Mouse (Mus musculus) forebrain, embryonic 11.5 days (tissue): ENCODE measurements around the gene Creb3l1. TPM values are rescaled to one million over a fixed set of nuclear protein-coding genes. Genes with fewer than 3 reads are reported as not detected.

Experiments
- ATAC-seq: fragments of 200-750 bp; cut with Nextera tagmentation; replicated peaks from 2 replicates; pipeline ENCODE4 v1.8.0; 2017; ENCODE audit warnings: moderate TSS enrichment; ENCODE audit not compliant: low FRiP score
- DNase-seq: peaks from one replicate; pipeline ENCODE4 v3.0.0-alpha.2; 2017; ENCODE audit warnings: low spot score
- H3K27ac ChIP-seq: fragments of 300-500 bp; sonication (generic); 2 replicates; pipeline ENCODE4 v1.5.1; 2014; ENCODE audit warnings: low read depth, low read length
- H3K27me3 ChIP-seq: fragments of 300-500 bp; sonication (generic); 2 replicates; pipeline ENCODE4 v1.6.1; 2014; ENCODE audit warnings: mild to moderate bottlenecking, low read length, mixed read lengths; ENCODE audit not compliant: control insufficient read depth, insufficient read depth
- H3K36me3 ChIP-seq: fragments of 300-500 bp; sonication (generic); 2 replicates; pipeline ENCODE4 v1.6.1; 2014; ENCODE audit warnings: mild to moderate bottlenecking, low read length, moderate library complexity, mixed read lengths; ENCODE audit not compliant: control insufficient read depth, insufficient read depth
- H3K4me1 ChIP-seq: fragments of 300-500 bp; sonication (generic); replicated peaks from 2 replicates; pipeline ENCODE4 v1.6.1; 2014; ENCODE audit warnings: low read length, mixed read lengths; ENCODE audit not compliant: control insufficient read depth, insufficient read depth
- H3K4me2 ChIP-seq: fragments of 300-500 bp; sonication (generic); 2 replicates; pipeline ENCODE4 v1.6.1; 2014; ENCODE audit warnings: low read depth, mild to moderate bottlenecking, low read length, moderate library complexity, mixed read lengths; ENCODE audit not compliant: severe bottlenecking
- H3K4me3 ChIP-seq: fragments of 300-500 bp; sonication (generic); 2 replicates; pipeline ENCODE4 v1.5.1; 2014; ENCODE audit warnings: low read depth, low read length
- H3K9ac ChIP-seq: fragments of 300-500 bp; sonication (generic); 2 replicates; pipeline ENCODE4 v1.6.1; 2014; ENCODE audit warnings: low read length
- H3K9me3 ChIP-seq: fragments of 300-500 bp; sonication (generic); 2 replicates; pipeline ENCODE4 v1.6.1; 2016; ENCODE audit warnings: low read length, mixed read lengths; ENCODE audit not compliant: control insufficient read depth
- WGBS: fragments of 180-500 bp; shearing (Covaris S2); extraction: QIAGEN DNeasy Blood & Tissue Kit; methylation state at CpG from one replicate; pipeline ENCODE4 v1.1.7; 2014; 5-methylcytosine and 5-hydroxymethylcytosine counted together
- polyA plus RNA-seq: library from polyadenylated mRNA; unstranded; fragments of >200 nt; fragmentation: Nextera tagmentation; extraction: Ambion mirVana; gene quantifications from 2 replicates; pipeline ENCODE4 v1.2.1, GENCODE M21; 2014

The Creb3l1 gene
- polyA plus RNA-seq, 1 experiment from 2014 or later, result 1.7 TPM

DNA sequence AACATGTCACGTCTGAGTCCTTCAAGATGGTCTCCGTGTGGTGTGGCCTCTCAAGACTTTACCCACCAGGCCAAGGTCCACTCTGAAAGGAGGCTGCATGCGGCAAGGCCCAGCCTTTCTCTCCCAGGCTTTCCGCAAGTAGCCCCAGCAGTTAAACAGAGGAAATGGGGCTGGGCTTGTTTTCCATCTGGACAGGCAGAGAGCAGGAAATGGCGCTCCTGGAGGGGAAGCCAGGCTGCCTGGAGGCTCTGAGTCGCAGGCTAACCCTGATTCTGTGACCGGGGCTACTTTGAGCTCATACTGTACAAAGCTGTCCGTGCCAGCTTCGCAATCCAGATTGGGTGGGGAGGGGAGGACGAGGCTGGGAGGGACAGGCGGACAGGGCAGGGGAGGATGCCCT lies 56.3 kb downstream of the Creb3l1 start:
- Histone ChIP-seq H3K4me1 (peaks cover 5% of the 10 kb centered on the region), H3K27me3 (peaks cover 2% of the 10 kb centered on the region; the same call in 1 of the 2 replicates), H3K36me3 (no peaks in the 10 kb centered on the region), H3K4me3 (no peak overlapping the region), H3K9me3 (no peaks in the 10 kb centered on the region), H3K27ac (no peak overlapping the region), H3K9ac (no peak overlapping the region), H3K4me2 (no peak overlapping the region)
- no peak for DNase-seq
- no peak for ATAC-seq
- WGBS, result 66% methylated on average over 11 of the region's 11 CpGs

DNA sequence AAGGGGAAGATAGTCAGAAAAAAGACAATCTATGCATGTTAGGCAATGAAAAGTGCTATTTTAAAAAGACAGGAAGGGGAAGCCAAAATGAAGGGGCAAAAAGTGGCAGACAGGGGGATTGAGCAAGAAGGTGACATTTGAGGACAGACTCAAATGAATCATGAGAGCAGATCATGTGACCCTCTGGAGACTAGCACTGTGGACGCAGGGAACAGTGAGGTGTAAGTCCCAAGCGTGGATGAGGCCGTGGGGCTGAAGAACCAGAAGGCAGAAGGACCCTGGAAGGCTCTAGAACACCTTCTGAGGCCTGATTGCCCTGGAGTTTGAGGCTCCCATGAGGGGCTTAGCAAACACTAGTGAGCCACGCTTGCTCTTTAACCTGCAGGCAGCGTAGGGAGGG lies 57.9 kb downstream of the Creb3l1 start:
- WGBS, result 91% methylated on average over 5 of the region's 5 CpGs
- DNase-seq, result no peak

DNA sequence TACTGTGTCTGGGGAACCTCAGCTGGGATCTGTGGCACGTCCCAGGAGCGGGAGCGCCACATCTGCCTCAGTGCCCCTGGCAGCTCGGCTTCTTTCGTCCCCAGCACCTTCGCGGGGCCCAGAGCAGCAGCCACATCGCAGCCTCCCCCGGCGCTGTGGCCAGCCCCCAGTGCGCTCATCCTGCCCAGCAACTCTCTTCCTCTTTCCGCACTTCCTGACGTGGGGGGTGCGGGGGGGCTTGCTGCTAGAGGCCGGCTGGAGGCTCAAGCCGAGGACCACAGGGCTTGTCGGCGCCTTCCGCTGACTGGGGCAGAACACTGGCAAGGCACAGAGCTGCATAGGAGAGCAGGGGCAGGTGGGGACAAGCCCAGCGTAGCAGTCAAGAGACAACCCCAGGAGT lies 58.9 kb downstream of the Creb3l1 start:
- ATAC-seq (no peak), DNase-seq (peak; percentile 57)
- 17% methylated on average over 20 of the region's 20 CpGs for WGBS
- no peak overlapping the region for H3K9ac ChIP-seq
- no peaks in the 10 kb centered on the region for H3K36me3 ChIP-seq
- no peak overlapping the region for H3K27ac ChIP-seq
- no peak overlapping the region for H3K4me2 ChIP-seq
- H3K9me3 ChIP-seq, result no peaks in the 10 kb centered on the region
- peaks cover 12% of the 10 kb centered on the region for H3K4me1 ChIP-seq
- no peaks in the 10 kb centered on the region; the same call in 1 of the 2 replicates for H3K27me3 ChIP-seq
- H3K4me3 ChIP-seq, result no peak overlapping the region

More for the DNA sequence above, 57.9 kb downstream of the Creb3l1 start:
- Histone ChIP-seq H3K27me3 (no peaks in the 10 kb centered on the region; the same call in 1 of the 2 replicates), H3K9me3 (no peaks in the 10 kb centered on the region), H3K36me3 (no peaks in the 10 kb centered on the region), H3K4me1 (peaks cover 13% of the 10 kb centered on the region), H3K27ac (no peak overlapping the region), H3K4me2 (no peak overlapping the region), H3K9ac (no peak overlapping the region), H3K4me3 (no peak overlapping the region)
- no peak for ATAC-seq

DNA sequence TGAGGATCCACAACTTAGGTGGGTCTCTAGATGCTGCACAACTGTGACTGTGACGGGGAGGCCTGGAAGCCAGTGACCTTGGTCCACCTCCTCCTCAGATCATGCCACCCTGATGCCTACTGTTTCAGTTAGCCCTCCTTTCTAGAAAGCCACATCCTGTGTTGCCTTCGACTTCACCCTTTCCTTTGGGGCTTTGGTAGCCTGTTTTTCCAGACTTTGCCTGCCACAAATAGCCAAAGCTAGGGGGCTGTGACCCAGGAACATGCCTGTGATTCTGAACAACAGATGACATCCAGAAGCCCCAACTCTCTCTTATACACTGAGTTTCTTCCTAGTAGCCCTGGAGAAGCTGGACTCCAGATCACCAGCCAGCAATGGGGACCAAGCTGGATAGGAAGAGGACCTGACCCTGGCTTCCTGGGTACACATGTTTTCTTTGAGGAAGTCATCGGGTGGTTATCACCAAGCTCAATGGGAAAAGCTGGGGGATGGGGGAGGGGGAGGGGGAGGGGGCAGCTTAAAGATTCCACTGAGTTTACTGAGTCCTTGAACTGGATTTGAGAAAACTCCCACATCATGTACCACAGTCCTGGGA lies 59.6 kb downstream of the Creb3l1 start:
- ATAC-seq (no peak), DNase-seq (no peak)
- Histone ChIP-seq H3K36me3 (no peaks in the 10 kb centered on the region), H3K27ac (no peak overlapping the region), H3K4me1 (peaks cover 12% of the 10 kb centered on the region), H3K4me2 (no peak overlapping the region), H3K27me3 (no peaks in the 10 kb centered on the region; the same call in 1 of the 2 replicates), H3K9ac (no peak overlapping the region), H3K9me3 (no peaks in the 10 kb centered on the region), H3K4me3 (no peak overlapping the region)
- WGBS, result 76% methylated on average over 3 of the region's 3 CpGs

DNA sequence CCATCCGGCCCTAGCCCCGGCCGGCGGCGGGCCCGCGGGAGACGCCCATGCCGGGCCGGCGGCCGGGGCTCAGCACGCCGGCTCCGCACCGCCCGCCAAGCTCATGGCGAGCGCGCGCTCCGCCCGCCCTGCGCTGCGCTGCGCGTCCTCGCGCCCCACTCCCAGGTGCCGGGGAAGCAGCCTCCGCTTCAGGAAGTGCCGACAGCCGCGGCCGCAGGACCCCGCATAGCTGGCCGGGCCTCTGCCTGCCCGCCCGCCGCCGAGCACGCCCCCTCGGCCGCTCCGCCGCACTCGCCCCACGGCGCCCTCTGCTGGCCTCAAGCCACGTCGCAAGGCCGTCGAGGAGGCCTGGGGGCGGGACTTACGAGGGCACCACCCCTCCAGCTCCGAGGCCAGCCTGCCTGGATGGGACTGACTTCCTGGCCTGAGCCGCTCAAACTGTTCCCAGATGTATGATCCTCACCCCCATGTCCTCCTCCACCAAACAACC lies 60.8 kb downstream of the Creb3l1 start:
- H3K9me3 ChIP-seq, result no peaks in the 10 kb centered on the region
- H3K27me3 ChIP-seq, result no peaks in the 10 kb centered on the region; the same call in 1 of the 2 replicates
- ATAC-seq (peak; percentile 95), DNase-seq (peak; percentile 98)
- H3K4me2 ChIP-seq, result peak overlapping the region; percentile 81
- no peaks in the 10 kb centered on the region for H3K36me3 ChIP-seq
- peak overlapping the region; percentile 83 for H3K4me3 ChIP-seq
- H3K9ac ChIP-seq, result peak overlapping the region; percentile 89
- WGBS, result 0% methylated on average over 38 of the region's 57 CpGs
- H3K27ac ChIP-seq, result 0 out of 2 replicates have a peak overlapping the region, but pooled peaks have one; percentile 12
- peaks cover 12% of the 10 kb centered on the region for H3K4me1 ChIP-seq

DNA sequence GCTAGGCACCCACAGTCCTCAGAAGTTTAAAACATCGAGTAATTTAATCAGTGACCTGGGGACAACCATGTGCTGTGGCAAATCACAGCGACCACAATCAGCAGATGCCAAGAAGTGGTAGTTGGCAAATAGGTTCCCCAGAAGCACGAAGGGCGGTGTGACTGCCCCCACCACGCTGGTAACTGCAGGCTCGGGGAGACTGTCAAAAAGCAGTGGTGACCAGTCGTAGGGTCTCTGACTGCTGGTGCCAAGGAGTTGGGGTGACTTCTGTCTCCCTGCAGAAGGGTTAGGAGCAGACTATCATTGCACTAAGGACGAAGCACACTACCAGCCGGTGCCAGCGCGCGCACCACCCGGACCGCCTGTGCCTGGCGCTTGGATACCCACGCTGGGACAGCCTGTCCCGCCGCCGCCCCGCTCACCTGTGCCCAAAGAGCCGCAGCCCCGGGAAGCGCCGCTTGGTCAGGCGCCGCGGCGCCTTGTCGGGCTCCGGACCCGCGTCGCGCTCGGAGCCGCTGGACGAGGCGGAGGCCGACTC lies 61.4 kb downstream of the Creb3l1 start:
- H3K9ac ChIP-seq, result peak overlapping the region; percentile 89
- no peaks in the 10 kb centered on the region for H3K27me3 ChIP-seq
- ATAC-seq, result no peak; the same call in 1 of the 2 replicates
- no peaks in the 10 kb centered on the region for H3K36me3 ChIP-seq
- peak overlapping the region; percentile 83 for H3K4me3 ChIP-seq
- WGBS, result under 1% methylated on average over 39 of the region's 39 CpGs
- peaks cover 12% of the 10 kb centered on the region for H3K4me1 ChIP-seq
- peak; percentile 77 for DNase-seq
- peak overlapping the region; percentile 81 for H3K4me2 ChIP-seq
- no peaks in the 10 kb centered on the region for H3K9me3 ChIP-seq
- H3K27ac ChIP-seq, result 0 out of 2 replicates have a peak overlapping the region, but pooled peaks have one; percentile 12

DNA sequence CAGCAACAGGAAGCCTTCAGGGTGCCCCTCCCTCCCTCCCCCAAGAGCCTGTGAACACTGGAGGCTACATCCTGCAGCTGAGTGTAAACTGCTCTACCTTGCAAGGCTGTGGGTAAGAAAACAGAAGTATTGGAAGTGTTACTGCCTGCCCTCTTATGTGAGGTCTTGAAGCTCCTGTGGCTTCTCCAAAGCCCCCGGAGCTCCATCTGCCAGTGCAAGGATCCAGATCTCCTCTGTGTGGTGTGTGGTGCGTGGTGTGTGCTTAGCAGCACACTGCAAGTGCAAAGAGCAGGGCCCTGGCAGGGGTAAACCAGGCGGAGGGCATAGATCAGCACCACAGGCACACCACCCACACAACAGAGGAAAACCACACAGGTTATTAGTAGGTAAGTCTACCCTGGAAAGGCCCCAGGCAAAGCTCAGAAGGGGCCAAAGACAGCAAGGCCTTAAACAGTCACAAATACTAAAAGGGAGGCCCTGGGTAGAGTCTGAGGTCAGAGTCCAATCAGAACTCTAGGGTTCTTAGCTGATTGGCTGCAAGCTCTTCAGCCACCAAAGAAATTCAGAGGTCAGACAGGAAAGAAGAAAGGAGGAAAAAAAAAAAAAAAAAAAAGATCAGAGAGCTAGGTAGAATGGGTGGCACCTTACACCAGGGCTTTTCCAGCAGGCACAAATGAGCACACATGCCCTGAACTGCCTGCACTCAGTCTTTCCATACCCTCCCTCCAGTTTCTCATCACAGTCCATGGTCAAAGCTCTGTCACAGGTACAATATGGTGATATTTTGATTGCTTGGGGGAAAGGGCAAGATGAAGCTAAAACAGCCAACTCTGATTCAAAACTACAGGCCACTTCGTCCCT lies 62.2 kb downstream of the Creb3l1 start:
- H3K27me3 ChIP-seq, result no peaks in the 10 kb centered on the region
- H3K9me3 ChIP-seq, result no peaks in the 10 kb centered on the region
- ATAC-seq (no peak), DNase-seq (no peak)
- H3K4me2 ChIP-seq, result peak overlapping the region; percentile 81
- H3K36me3 ChIP-seq, result no peaks in the 10 kb centered on the region
- peak overlapping the region; percentile 83 for H3K4me3 ChIP-seq
- no peak overlapping the region for H3K27ac ChIP-seq
- peaks cover 14% of the 10 kb centered on the region for H3K4me1 ChIP-seq
- WGBS, result 69% methylated on average over 4 of the region's 4 CpGs
- peak overlapping the region; percentile 89 for H3K9ac ChIP-seq

DNA sequence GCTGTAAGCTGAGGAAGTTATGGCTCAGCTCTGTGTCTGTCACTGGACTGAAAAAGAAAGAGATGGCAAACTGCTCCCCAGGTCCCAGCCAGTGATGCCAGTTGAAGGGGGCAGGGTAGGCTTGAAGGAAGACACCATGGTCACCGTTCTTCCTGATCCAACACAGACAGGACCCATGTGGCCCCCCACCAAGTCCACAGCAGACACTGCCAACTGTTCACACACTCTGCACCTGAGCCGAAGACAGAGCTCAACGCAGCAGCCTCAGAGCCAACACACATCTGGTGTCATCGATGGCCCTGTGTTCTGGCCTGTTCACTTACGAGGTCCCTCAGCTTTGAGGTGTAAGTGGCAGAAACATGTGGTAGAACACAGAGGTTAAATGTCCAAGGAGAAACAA lies 63.8 kb downstream of the Creb3l1 start:
- ATAC-seq (no peak), DNase-seq (no peak)
- WGBS, result 93% methylated on average over 5 of the region's 5 CpGs
- Histone ChIP-seq H3K9ac (no peak overlapping the region), H3K27me3 (no peaks in the 10 kb centered on the region), H3K4me2 (no peak overlapping the region), H3K9me3 (no peaks in the 10 kb centered on the region), H3K4me1 (peaks cover 14% of the 10 kb centered on the region), H3K27ac (no peak overlapping the region), H3K36me3 (no peaks in the 10 kb centered on the region), H3K4me3 (no peak overlapping the region)
